Mouse (Mus musculus) embryo, embryonic 11.5 days (tissue): ENCODE results near the gene D17H6S53E.
A peak's percentile ranks its signal among the peaks of the same experiment; 100 is the strongest.
"Not testable (repeated sequence)": the region's sequence is repeated elsewhere in the genome, so short reads cannot be mapped to it uniquely, and the experiment has no call there.

Experiments
- DNase-seq: peaks from one replicate; pipeline ENCODE4 v3.0.0-alpha.2; 2012; ENCODE audit warnings: low read depth, low spot score

D17H6S53E gene

DNA sequence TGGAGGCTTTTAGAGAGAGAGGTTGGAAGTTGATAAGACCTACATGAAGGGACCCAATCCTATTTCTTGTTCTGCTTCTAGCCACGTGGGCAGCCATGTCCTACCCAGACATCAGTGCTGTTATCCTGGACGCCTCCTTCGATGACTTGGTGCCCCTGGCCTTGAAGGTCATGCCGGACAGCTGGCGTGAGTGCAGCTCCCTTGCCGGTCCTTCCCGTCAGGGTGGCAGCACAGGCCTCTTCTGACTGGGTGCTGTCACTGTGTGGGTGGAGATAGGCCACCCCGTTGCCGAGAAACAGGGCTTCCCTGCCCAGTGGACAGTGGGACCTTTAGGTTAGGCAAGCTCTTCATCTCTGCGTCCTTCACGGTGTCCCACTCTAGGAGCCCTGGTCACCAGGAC lies 25.0 kb upstream of the D17H6S53E start:
- DNase-seq, result no peak

DNA sequence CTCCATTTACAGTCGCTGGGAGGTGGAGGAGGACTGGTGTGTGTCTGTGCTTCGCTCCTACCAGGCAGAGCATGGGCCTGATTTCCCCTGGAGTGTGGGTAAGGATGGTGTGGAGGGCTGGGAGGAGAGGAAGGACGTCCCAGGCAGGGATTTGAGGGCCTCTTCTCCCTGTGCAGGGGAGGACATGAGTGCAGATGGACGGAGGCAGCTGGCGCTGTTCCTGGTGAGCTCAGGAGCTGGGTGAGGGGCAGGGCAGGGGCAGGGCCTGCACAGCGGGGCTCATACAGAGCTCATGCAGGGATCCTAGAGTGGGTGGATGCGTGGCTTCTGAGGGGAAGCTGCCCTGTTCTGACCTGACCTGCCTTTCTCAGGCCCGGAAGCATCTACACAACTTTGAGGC lies 23.9 kb upstream of the D17H6S53E start:
- no peak for DNase-seq

DNA sequence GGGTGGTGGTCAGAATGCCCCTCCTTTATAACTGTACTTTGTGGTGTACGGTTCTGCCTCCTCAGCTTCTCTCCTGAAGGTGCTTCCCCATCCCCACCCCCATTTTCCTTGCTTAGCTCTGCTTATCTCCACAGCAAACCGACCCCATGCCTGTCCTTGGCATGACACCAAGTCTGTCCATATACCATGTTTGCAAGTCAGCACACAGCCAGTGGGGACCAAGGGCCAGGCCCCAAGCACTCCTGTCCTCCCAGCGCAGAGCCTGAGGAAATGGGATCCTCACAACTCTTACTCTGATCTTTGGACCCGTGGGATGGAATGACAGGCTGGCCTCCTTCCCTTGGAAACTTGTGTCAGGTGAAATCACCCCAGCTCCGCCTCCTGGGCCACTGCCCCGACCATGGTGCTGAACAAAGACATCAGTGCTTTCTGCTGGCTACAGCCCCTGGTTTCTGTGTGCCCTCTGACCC lies 22.9 kb upstream of the D17H6S53E start:
- DNase-seq, result no peak

DNA sequence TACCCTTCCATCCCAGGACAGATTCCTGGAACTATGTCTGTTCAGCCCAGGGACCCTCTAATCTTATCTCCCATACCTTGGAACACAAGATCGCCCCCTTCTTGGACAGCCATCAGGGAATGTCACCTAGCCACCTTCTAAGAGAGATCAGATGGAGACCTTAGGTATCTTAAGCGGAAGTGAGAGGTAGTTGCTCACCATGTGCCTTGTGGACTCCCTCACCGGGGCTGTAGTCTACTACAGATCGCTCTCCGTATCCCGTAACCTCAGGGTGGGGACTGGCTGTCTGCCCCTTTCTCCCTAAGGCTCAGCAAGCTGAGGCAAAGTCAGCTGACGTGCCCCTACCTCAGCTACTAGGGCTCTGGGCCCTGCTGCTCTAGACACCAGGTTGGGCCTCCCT lies 22.1 kb upstream of the D17H6S53E start:
- no peak for DNase-seq

DNA sequence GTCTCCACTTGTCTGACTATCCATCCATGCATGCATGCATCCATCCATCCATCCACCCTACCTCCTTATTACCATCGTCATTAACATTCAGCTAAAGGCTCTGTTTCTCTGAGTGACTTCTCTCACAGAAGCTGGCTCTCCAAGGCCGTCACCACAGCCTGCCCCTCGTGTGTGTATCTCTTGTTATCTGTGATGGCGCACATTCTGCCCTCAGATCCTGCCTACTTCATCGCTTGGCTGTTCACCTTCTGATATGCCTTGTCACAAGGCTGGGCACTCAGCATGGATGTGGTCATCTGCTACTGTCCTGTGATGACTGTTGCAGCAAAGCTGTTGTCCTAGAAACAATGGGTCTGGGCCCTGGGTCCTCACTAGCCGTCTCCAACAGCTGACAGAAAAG lies 21.4 kb upstream of the D17H6S53E start:
- no peak for DNase-seq

DNA sequence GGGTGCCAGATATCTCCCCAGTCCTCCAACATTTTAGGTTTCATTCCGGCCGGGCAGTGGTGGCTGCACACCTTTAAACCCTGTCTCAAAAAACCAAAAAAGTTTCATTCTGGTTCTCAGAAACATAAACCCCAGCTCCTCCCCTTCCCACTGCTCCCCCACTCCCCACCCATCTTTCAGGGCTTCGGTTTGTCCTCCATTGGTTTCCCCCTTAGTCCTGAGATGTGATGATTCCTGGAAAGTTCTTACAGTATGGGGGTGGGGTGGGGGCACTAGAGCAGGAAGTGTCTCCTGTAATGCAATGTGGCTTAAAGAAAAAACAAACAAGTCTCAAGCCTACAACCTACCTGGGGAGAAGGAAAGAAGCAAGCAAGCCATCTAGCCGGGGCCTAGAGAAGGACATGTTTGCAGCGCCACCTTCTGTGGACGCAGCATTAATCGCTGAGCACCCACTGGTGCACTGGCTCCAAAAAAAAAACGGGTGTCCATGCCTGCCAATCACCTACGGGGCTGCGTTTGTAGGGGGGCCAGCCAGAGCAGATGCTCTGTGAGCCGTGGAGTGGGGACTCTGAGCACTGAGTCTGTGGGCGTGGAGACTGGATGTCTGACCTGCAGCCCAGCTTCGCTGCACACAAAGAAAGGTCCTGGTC lies 20.3 kb upstream of the D17H6S53E start:
- no peak for DNase-seq

DNA sequence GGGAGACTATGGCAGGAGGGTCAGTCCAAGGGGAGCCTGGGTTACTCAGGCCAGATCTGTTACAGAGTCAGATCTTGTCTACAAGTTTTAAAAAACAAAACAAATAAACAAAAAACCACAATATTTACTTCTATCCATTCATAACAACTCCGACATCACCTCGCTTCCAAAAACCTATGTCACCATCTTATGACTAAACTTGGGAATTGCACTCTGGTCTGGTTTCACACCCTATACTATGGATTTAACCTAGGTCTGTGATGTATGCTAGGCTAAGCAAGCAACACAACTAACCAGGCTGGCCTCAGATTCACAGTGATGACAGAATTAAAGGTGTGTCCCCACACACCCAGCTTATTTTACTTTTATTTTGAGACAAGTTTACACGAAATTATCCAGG lies 19.7 kb upstream of the D17H6S53E start:
- DNase-seq, result no peak

DNA sequence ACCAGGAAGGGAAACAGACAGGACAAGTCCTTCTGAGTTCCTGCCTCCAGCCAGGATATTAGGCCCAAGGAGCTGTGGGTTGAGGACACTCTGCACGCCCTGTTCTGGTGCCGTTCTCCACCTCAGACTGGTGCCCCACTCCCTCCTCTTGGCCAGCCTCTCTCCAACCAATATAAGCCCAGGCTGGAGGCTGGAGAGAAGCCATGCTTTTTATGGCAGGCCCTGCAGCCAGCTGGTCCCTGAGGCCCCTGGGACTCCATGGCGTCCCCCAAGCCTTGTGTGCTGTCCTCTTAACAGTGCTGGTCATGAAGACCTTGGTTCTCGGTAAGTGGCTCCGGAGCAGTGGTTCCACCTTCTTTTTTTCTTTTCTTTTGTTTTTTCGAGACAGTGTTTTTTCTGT lies 18.1 kb upstream of the D17H6S53E start, which contains the start of gene Ly6g5c:
Ly6g5c (plus strand) TSS at position 183 of the 400 bp plus-strand sequence.
- no peak for DNase-seq

DNA sequence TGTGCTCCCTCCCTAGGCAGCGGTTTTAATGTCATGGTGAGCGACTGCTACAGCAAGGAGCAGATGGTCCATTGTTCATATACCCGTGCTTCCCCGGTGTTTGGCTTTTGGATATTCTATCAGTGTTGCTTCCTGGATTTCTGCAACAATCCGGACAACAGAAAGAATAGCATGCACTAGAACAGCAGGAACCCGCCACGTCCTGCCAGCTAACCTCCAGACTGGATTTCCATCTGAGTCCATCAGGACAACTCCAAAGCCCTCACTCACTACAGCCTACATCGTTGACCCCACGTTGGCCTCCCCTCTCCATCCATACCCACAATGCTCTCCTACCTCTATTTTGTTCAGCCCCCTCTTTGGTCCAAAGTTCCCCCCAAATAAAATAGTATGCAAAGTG lies 14.4 kb upstream of the D17H6S53E start:
- no peak for DNase-seq

DNA sequence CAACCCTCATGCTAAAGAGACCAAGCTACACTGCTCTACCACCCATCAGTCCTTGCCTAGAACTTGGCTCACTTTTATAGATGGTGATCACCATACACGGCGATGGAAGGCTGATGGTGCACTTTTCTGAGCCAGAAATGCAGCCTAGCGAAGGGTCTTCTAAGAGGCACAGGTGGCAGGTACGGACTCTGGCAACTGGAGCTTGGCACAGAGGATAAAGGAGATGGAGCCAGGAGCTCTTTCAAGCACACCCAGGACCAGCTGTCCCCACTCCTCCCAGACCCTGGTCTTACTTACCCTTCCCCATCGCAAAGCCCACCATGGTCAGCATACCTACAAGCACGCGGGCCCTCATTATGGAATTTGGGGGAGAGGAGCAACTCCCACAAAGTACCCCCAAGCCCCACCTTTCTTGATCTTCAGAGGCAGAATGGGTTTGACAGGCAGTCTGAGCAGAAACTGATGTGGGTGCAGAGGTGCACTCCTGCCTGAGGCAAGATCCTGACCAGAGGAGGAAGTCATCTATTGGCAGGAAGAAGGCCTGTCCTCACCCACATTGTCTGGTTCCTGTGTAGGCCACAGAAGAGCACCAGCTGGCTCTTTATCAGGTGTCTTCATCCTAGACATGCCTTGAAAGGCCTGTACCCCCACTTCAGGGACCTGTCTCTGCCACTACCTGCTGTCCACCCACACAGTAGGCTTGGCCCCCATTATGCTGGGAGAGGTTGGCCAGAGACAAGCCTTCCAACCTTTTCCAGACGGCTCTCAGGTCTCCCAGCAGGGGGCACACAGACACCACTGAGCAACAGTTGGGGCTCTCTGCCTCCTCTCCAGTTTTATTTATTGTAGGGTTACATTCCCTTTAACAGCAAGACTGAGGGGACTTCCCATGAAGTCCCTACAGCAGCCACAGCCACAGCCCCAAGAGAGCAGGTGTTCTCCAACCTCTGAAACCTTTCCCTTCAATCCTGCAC lies 10.8 kb upstream of the D17H6S53E start, which contains the start of gene Ly6g5b:
Ly6g5b (minus strand) TSS at position 383 of the 974 bp plus-strand sequence.
- no peak for DNase-seq

DNA sequence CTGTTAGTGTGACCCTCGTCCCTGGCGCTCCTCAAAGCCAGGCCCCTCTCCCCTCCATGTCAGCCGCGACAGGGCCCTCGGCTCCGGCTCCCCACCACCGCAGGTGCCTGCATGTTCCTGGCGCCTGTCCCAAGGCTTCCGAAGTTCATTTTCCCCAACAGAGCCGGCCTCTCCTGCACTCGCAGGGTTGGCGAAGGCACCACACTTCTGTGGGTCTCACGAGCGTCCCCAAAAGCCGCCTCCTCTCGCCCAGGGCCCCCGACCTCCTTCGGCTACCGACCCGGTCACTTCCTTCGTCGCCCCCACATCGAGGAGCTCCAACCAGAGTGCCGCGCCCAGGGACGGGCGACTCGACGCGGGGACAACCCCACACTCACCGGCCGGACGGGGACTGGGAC lies 5.4 kb upstream of the D17H6S53E start:
- no peak for DNase-seq

DNA sequence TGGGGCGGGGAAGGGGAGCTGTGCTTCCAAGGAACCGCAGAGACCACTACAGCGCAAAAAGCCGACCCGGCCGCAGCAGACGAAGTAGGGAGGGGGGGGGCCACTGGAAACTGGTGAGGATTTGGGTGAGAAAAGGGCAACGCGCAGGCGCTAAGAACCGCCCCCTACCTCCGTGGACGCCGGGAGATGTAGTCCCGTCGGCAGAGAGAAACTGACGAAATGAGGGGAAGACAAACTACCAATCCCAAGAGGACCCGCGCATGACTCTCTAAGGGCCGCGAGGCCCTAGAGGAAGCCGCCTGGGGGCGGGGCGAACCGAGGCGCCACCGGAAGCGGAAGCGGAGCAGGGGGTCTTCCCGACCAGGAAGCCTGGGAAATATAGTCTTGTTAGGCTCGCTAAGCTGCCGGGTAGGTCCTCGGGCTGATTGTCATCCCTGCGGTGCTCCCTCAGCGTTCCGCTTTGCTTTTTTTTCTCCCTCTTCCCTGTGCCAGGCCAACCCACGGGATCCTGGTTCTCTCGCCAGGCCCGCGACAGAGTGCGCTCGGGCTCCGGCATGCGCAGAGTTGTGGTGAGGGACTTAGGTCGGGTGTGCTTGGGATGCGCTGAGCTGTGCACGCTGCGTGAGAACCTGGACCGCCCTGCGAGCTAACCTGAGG lies 4.9 kb upstream of the D17H6S53E start, which contains the start of gene Gpank1:
Gpank1 (plus strand) TSS at position 313 of the 657 bp plus-strand sequence.
- peak; percentile 98 for DNase-seq

DNA sequence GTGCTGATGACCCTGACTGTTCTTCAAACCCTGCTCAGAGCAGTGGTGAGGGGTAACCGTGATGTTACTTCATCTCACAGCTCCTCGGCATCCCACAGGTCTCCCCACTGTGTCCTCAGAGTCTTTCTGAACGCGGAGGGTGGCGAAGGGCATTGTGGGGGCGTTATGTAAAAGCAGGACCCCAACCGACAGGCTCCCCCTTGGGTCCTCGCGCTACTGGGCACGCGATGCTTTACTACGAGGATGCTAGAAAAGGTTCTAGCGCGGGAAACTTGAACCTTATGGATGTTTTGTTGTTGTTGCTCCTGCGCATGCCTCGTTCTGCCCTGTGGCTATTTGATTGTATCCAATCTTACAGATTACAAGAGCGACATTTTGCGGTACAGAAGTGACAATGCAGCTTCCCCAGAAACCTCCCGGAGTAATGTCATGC lies 4.3 kb upstream of the D17H6S53E start, which contains the start of gene Csnk2b:
Csnk2b (minus strand) TSS at position 183 of the 433 bp plus-strand sequence.
- DNase-seq, result peak; percentile 44

DNA sequence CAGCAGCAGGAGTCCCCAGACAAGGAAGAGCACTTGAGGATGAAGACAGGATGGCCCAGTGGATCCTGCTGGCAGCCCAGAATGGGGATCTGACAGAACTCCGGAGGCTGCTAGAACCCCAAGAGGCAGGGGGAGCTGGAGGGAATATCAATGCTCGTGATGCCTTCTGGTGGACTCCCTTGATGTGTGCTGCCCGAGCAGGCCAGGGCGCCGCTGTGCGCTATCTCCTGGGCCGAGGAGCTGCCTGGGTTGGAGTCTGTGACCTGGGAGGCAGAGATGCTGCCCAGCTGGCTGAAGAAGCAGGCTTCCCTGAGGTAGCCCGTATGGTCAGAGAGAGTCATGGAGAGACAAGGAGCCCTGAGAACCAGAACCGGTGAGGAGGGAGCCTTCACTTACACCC lies 2.9 kb upstream of the D17H6S53E start:
- DNase-seq, result not testable (repeated sequence)

DNA sequence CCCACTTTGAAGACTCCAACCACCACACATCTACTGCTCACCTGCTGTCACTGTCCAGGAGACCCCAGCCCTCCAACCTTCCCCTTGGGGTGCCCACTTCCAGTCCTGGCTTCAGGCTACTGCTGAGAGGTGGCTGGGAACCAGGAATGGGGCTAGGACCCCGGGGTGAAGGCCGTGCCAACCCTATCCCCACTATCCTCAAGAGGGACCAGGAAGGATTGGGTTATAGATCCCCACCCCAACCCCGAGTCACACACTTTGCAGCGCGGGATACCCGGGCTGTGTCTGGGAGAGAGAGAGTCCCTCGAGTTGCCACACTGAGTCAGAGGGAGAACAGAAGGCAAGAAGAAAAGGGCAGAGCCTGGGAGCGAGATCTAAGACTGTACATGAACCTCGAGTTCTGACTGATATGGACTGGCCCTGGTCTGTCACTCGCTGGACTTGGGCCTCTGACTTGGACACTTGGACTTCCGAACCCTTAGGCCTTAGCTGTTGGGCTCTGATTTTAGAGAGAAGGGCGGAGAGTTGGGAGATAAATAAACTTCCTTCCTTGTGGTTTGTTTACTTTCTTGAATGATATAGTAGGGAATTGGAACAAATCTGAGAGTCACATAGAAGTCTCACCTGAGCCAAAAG lies 1.8 kb upstream of the D17H6S53E start:
- DNase-seq, result not testable (repeated sequence)

DNA sequence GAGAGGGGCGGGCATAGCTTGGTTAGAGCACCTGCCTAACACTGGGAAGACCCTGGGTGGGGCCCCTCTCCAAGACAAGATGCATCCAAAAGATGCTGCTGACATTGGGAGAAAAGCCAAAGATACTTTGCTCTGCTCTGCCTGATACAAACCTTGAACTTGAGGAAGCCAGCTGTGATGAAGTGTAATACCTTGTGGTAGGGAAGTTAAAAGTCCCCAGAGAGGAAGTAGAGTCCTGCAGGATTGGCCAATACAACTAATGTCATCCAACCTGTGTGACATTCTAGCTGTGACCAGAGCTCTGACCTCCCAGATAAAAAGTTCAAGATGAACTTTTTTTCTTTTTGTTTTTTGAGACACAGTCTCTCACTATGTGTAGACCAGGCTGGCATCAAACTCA lies 1.1 kb upstream of the D17H6S53E start:
- no peak for DNase-seq

DNA sequence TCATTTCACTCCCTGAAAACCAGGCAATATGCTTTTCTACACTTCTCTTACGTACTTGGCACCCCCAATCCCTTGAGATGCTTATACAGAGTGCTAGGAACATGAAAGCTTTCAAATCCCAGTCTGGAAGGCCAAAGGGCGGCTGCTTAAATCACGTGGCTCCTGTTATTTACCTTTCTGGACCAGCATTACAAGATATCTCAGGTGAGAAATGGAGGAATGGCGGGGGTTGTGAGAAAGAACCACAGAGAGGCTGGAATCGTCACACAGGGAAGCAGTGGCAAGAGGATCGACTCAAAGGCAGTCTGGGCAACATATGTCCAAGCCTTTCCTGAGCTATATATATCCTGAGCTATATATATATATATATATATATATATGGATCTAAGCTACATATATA lies 595 bp upstream of the D17H6S53E start:
- DNase-seq, result no peak

DNA sequence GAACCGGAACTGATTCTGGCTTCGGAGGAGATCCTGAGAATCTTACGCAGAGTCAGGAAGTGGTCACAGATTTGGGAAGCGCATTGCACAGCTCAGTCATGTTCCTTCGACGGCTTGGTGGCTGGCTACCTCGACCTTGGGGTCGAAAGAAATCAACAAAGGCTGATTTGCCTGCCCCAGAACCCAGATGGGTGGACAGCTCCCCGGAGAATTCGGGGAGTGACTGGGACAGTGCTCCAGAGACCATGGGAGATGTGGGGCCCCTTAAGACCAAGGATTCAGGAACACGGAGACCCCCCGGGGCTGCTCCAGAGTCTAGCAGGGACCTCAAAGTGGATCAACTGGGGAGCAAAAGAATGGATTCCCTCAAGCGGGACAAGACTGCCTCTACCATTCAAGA lies 844 bp downstream of the D17H6S53E start:
- DNase-seq, result no peak

DNA sequence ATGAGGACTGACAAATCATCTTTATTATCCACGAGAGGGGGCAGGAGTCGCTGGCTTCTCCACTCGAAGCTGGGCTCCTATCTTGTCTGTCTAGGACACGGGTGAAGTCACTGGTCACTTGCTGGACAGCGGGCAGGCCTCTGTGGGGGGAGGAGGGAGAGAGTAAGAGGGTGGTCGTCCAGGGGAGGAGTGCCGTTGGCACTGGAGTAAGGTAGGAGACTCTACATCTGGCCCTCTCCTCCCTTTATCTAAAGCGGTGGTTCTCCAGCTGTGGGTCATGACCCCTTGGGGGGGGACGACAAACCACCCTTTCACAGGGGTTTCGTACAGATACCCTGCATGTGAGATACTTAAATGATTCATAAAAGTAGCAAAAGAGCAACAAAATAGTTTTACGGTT lies 2.8 kb downstream of the D17H6S53E start:
- no peak for DNase-seq

DNA sequence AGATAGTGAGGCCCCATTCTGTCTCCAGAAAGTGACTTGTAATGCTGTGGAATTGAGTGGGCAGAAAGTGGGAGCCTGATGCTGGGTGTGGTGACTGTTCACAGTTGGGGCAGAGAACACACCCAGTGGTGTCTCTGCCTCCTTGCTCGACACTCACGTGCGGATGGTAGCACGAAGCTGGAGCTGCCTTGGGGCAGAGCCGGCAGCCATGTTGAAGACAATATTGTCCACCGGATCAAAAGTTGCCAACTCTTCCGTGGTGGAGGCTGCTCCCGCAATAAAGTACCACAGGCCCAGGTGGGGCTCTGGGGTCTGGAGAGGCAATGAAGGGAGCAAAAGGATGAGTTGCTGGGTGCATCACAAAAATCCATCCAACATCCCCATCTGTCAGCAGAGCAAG lies 4.9 kb downstream of the D17H6S53E start:
- DNase-seq, result no peak

DNA sequence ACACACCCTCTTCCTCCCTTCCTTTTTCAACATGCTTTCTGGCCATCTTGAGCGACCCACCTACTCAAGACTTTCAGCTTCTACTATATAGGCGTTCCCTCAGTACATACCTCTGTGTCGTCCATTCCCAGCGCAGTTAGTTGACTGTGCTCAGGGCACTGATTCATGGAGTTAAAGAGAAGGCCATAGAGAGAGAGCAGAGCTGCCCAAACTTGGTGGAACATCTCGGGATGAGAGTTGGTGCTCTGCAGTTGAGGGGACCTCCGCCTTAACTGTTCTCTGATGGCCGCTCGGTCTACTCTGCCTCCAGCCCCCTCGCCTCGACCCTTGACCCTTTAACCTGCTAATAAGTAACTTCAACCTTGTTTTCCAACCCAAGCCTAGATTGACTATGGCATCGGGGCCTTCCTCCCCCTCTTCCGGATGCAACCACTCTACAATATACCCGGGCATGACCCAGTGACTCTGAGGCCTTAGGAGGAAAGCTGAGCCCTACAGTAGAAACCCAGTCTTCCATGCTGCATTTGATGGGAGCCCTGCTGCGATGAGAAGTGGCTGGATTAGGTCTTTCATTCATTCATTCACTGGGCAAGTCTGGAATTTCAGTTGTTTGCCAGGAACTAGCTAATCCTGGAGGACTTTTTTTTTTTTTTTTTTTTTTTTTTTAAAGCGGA lies 5.5 kb downstream of the D17H6S53E start, which contains the start of gene Apom:
Apom (minus strand) TSS at position 551 of the 674 bp plus-strand sequence.
- no peak for DNase-seq
